Mouse (Mus musculus): Measurements from ENCODE around the gene Mdm4. TPM values are rescaled to one million over a fixed set of nuclear protein-coding genes. Genes with fewer than 3 reads are reported as not detected.
"Not testable (repeated sequence)": the region's sequence is repeated elsewhere in the genome, so short reads cannot be mapped to it uniquely, and the experiment has no call there.

Mdm4 gene
- total RNA-seq, 2 experiments from 2014 or later: 20.6 to 22.3 TPM

GRCm38 (mm10) chr1:133054326-133054725 lies 24.0 kb upstream of the Mdm4 start:
- DNase-seq (ENCODE audit: low spot score): no peak

- DNase-seq (ENCODE audit: low spot score): no peak
These were observed 22.7 kb upstream of the Mdm4 start for GRCm38 (mm10) chr1:133053034-133053433.

DNA sequence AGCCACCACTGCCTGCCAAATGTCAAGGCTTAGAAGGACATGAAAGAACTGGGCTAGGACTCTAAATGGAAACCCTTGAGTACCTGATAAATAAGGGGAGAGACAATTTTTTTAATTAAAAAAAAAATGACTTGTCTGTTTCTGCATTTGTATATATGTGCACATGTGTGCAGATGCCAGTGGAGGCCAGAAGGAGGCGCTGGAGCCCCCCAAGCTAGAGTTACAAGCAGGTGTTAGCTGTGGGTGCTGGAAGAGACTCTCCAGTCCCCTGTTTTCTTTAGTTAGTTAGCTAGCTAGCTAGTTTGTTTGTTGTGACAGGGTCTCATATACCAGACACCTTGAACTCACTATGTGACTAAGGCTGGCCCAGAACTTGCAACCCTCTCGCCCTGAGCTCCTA lies 21.5 kb upstream of the Mdm4 start:
- no peak for DNase-seq (ENCODE audit: low spot score)

GRCm38 (mm10) chr1:133050001-133050431 lies 19.7 kb upstream of the Mdm4 start:
- DNase-seq (ENCODE audit: low spot score): no peak

DNA sequence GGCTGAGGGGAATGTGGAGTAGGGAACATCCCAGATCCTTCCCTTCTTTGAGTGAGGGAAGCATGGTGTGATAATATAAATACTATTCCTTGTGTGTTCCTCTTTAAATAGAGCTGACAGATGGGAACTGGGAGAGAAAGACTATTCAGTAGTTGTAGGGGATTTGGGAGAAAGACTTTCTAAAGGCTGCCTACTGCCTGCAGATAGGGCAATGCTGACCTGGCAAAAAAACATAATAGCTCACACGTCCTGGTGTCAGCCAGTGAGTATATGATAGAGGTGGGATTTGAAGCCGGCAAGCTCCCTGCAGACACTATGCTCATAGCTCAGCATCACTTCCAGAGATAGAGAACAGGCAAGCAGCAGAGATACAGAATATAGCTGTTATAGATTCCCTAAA lies 18.3 kb upstream of the Mdm4 start:
- DNase-seq (ENCODE audit: low spot score): no peak

GRCm38 (mm10) chr1:133047575-133047974 lies 17.2 kb upstream of the Mdm4 start:
- DNase-seq (ENCODE audit: low spot score): peak; percentile 48

DNA sequence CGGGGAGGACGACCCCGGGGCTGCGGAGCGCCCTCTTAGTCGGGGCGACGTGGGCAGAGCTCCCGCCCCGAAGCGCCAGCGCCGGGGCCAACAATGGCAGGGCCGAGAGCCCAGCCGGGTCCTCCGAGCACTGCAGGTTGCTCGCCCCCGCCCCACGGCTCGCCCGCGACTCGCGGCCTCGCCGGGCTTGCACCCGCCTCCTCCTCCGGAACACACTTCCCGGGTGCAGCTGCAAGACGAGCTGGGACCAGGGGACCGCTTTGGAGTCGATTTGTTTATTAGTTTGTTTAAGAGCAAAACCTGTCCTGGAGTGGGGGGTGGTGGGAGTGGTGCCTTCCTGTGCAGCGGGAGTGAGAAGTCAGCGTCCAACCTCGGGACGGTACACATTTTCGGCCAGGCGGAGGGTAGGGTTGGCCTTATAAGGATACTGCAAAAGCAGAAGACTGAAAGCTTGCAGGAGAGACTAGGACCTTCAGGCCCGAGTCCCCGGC lies 16.1 kb upstream of the Mdm4 start:
- DNase-seq (ENCODE audit: low spot score): peak; percentile 28

- peak; percentile 72 for DNase-seq (ENCODE audit: low spot score)
These were observed 15.6 kb upstream of the Mdm4 start for GRCm38 (mm10) chr1:133045861-133046440.

GRCm38 (mm10) chr1:133045011-133045860 lies 14.9 kb upstream of the Mdm4 start, which contains the start of gene Pik3c2b:
Pik3c2b (plus strand) TSS chr1:133045667.
- no peak for DNase-seq (ENCODE audit: low spot score)

GRCm38 (mm10) chr1:133039505-133039949 lies 9.2 kb upstream of the Mdm4 start:
- DNase-seq (ENCODE audit: low spot score): peak; percentile 61

DNA sequence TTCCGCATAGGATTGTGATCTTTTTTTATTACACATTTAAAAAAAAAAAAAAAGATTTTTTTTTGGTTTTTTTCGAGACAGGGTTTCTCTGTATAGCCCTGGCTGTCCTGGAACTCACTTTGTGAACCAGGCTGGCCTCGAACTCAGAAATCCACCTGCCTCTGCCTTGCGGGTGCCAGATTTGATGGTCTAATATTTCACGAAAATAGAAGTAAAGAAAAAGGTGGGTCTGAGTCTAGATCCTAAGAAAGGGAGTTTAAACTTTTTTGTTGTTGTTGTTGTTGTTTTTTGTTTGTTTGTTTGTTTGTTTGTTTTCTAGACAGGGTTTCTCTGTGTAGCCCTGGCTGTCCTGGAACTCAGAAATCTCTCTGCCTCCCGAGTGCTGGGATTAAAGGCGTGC lies 4.3 kb upstream of the Mdm4 start:
- DNase-seq (ENCODE audit: low spot score): not testable (repeated sequence)

DNA sequence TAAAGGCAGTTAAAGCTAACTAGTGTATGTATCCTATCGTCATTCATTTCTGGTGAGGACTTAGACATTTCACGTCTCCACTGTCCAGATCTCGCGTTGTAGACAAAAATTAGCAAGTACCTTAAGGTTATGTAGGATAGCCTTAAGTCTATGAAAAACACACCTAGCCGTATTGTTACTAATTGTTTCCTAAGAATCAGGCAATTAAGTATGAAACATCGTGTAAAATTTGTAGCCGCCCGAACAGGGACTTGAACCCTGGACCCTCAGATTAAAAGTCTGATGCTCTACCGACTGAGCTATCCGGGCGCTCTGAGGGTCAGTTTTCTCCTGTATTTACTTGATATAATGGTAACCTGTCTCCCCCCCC lies 3.7 kb upstream of the Mdm4 start:
- DNase-seq (ENCODE audit: low spot score): peak; percentile 53

DNA sequence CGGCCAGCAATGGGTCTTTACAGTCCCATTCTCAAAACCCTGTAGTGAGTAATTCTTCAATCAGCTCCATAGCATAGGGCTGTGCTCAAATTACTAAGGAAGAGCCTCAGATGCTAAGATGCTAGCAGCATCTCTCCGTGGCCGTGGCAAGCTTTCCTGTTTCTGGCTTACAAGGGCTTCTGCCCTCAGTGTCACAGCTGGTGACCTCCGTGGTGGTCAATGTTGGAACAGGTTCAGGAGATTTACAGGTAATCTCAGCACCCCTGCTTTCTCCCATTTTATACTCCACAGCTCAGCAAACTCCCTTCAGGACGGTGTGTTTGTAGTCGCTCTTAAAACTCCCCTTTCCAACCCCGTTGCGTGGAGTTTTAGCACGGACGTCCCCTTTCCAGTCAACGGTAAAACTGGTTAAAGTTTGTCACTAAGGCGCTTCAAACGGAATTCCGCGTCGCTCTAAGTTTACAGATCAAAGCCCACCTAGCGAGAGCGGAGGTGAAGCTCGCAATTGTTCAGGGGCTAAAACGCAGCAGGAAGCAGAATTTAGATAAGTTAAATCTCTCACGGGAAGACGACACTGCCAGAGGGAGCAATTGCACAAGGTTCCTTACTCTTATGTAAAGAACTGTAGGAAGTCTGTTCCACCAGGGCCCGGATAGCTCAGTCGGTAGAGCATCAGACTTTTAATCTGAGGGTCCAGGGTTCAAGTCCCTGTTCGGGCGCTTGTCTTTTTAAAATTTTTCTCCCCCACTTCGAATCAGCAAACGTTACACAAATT lies 3.1 kb upstream of the Mdm4 start:
- peak; percentile 68 for DNase-seq (ENCODE audit: low spot score)

DNA sequence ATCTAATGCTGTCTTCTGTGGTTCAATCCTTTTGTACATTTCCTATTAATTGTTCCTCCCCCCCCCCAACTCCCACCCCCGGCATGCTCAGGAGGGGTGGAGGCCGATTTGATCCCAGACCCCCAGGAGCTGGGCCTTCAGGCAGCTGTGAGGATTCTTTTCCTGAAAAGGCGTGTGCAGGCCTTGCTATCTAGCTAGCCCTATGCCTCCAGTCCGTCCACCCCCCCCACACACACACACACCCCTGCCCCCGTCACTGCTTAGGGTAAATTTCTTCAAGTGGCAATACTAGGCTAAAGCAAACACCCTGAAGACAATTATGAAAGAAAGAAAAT lies 2.6 kb upstream of the Mdm4 start:
- DNase-seq (ENCODE audit: low spot score): no peak

DNA sequence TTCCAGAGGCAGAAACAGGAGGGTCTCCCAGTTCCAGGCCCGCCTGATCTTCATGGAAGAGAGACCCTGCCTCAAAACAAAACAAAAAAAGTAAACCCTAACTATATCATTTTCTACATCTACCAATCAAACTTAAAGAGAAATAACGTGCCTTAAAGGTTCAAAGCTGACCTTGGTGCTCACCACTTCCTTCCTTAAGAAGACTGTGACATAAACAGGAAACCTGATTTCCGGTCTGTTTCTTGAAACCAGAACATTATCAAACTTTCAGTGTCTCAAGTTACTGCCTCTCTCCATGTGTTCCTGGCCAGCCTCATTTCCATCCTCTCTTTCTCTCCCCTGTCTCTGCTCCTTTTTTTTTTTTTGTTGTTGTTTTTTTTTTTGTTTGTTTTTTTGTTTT lies 617 bp downstream of the Mdm4 start:
- DNase-seq (ENCODE audit: low spot score): no peak

DNA sequence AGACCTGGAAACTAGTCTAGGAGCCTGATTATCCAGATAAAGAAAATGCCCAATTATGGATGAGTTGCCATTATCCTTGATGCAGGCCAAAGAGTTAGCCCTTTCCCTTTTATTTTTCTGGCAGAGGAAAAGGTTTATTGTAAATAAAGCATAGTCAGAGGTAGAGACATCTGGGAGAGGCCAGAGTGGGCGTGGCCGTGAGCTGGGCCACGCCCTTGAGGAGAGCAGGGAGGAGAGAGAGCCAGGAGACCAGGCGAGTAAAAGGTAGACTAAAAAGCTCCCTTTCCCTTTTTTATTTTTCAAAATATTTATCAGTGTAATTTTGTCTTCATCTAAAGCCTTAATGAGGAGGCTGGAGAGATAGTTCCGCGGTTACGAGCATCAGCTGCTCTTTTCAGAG lies 2.4 kb downstream of the Mdm4 start:
- DNase-seq (ENCODE audit: low spot score): no peak

- no peak for DNase-seq (ENCODE audit: low spot score)
These were observed 3.2 kb downstream of the Mdm4 start for GRCm38 (mm10) chr1:133027126-133027525.

DNA sequence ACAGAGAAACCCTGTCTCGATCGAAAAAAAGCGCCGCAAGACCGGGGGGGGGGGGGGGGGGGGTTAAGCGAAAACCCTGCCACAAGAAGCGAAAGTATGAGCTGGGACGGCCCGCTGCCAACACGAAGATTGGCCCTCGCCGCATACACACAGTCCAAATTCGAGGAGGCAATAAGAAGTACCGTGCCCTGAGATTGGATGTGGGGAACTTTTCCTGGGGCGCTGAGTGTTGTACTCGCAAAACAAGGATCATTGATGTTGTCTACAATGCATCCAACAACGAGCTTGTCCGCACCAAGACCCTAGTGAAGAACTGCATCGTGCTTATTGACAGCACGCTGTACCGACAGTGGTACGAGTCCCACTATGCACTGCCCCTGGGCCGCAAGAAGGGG lies 4.6 kb downstream of the Mdm4 start:
- not testable (repeated sequence) for DNase-seq (ENCODE audit: low spot score)

GRCm38 (mm10) chr1:133025051-133025795 lies 5.1 kb downstream of the Mdm4 start:
- peak; percentile 87 for DNase-seq (ENCODE audit: low spot score)

GRCm38 (mm10) chr1:133024426-133024825 lies 5.9 kb downstream of the Mdm4 start:
- no peak for DNase-seq (ENCODE audit: low spot score)

GRCm38 (mm10) chr1:133023723-133024122 lies 6.6 kb downstream of the Mdm4 start:
- DNase-seq (ENCODE audit: low spot score): not testable (repeated sequence)

All from gastrocnemius, adult 18-20 months (tissue).